Mouse (Mus musculus) forebrain, embryonic 16.5 days (tissue): ENCODE results near the gene Abi3. TPM values are rescaled to one million over a fixed set of nuclear protein-coding genes. Genes with fewer than 3 reads are reported as not detected.

Source experiments
- ATAC-seq: fragments of 200-750 bp; cut with Nextera tagmentation; 2 replicates; pipeline ENCODE4 v1.8.0; 2017; ENCODE audit warnings: mild to moderate bottlenecking, moderate library complexity
- H3K27ac ChIP-seq: fragments of 300-500 bp; sonication (generic); 2 replicates; pipeline ENCODE4 v1.5.1; 2014; ENCODE audit warnings: low read length, control low read depth
- H3K27me3 ChIP-seq: fragments of 300-500 bp; sonication (generic); replicated peaks from 2 replicates; pipeline ENCODE4 v1.6.1; 2014; ENCODE audit warnings: low read length; ENCODE audit not compliant: control insufficient read depth, insufficient read depth
- H3K36me3 ChIP-seq: fragments of 300-500 bp; sonication (generic); 2 replicates; pipeline ENCODE4 v1.6.1; 2014; ENCODE audit not compliant: control insufficient read depth, insufficient read depth
- H3K4me1 ChIP-seq: fragments of 300-500 bp; sonication (generic); replicated peaks from 2 replicates; pipeline ENCODE4 v1.6.1; 2014; ENCODE audit warnings: low read length; ENCODE audit not compliant: control insufficient read depth, insufficient read depth
- H3K4me2 ChIP-seq: fragments of 300-500 bp; sonication (generic); 2 replicates; pipeline ENCODE4 v1.6.1; 2014; ENCODE audit warnings: mild to moderate bottlenecking, low read length, control low read depth
- H3K4me3 ChIP-seq: fragments of 300-500 bp; sonication (generic); replicated peaks from 2 replicates; pipeline ENCODE4 v1.5.1; 2014; ENCODE audit warnings: mild to moderate bottlenecking, low read length, control low read depth
- H3K9ac ChIP-seq: fragments of 300-500 bp; sonication (generic); replicated peaks from 2 replicates; pipeline ENCODE4 v1.6.1; 2014; ENCODE audit warnings: low read depth, low read length, control low read depth
- H3K9me3 ChIP-seq: fragments of 300-500 bp; sonication (generic); 2 replicates; pipeline ENCODE4 v1.6.1; 2016; ENCODE audit warnings: low read length; ENCODE audit not compliant: control insufficient read depth
- WGBS: fragments of 180-500 bp; shearing (Covaris S2); extraction: QIAGEN DNeasy Blood & Tissue Kit; methylation state at CpG from one replicate; pipeline ENCODE4 v1.1.7; 2014; 5-methylcytosine and 5-hydroxymethylcytosine counted together
- polyA plus RNA-seq: library from polyadenylated mRNA; unstranded; fragments of >200 nt; fragmentation: Nextera tagmentation; extraction: Ambion mirVana; gene quantifications from 2 replicates; pipeline ENCODE4 v1.2.1, GENCODE M21; 2015

Gene Abi3
- polyA plus RNA-seq, 1 experiment from 2014 or later, result 2.0 TPM

- Histone ChIP-seq H3K4me2 (no peak overlapping the region), H3K27ac (no peak overlapping the region), H3K4me3 (no peak overlapping the region), H3K36me3 (no peaks in the 10 kb centered on the region), H3K27me3 (peaks cover 75% of the 10 kb centered on the region), H3K9ac (no peak overlapping the region), H3K9me3 (no peaks in the 10 kb centered on the region), H3K4me1 (peaks cover 22% of the 10 kb centered on the region)
- ATAC-seq, result no peak
- WGBS, result 76% methylated on average over 11 of the region's 11 CpGs
Measured at GRCm38 (mm10) chr11:95828181-95828964, 13.9 kb downstream of the Abi3 start.

- Histone ChIP-seq H3K4me2 (no peak overlapping the region), H3K9me3 (no peaks in the 10 kb centered on the region), H3K4me1 (peaks cover 22% of the 10 kb centered on the region), H3K27ac (no peak overlapping the region), H3K9ac (no peak overlapping the region), H3K4me3 (no peak overlapping the region), H3K36me3 (no peaks in the 10 kb centered on the region), H3K27me3 (peaks cover 74% of the 10 kb centered on the region)
- ATAC-seq, result no peak
- 24% methylated on average over 3 of the region's 3 CpGs for WGBS
Measured at GRCm38 (mm10) chr11:95827464-95828085, 14.7 kb downstream of the Abi3 start.

DNA sequence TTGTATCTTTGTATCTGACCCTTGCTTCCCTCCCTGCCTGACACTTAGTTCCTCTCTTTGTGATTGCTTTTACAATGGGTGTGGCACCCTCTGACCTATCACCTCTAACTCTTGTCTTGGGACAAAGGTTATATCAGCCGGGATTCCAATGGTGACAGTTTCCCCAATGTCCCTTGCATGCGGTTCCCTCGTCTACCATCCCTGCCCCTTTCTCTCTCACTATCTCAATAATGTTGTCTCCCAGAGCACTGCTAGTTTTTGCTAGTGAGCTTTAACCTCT is 15.2 kb downstream of the Abi3 start:
- Histone ChIP-seq H3K27ac (no peak overlapping the region), H3K27me3 (peaks cover 71% of the 10 kb centered on the region), H3K36me3 (no peaks in the 10 kb centered on the region), H3K4me2 (no peak overlapping the region), H3K9ac (no peak overlapping the region), H3K4me3 (no peak overlapping the region), H3K4me1 (peaks cover 22% of the 10 kb centered on the region), H3K9me3 (no peaks in the 10 kb centered on the region)
- 48% methylated on average over 3 of the region's 3 CpGs for WGBS
- ATAC-seq, result no peak

DNA sequence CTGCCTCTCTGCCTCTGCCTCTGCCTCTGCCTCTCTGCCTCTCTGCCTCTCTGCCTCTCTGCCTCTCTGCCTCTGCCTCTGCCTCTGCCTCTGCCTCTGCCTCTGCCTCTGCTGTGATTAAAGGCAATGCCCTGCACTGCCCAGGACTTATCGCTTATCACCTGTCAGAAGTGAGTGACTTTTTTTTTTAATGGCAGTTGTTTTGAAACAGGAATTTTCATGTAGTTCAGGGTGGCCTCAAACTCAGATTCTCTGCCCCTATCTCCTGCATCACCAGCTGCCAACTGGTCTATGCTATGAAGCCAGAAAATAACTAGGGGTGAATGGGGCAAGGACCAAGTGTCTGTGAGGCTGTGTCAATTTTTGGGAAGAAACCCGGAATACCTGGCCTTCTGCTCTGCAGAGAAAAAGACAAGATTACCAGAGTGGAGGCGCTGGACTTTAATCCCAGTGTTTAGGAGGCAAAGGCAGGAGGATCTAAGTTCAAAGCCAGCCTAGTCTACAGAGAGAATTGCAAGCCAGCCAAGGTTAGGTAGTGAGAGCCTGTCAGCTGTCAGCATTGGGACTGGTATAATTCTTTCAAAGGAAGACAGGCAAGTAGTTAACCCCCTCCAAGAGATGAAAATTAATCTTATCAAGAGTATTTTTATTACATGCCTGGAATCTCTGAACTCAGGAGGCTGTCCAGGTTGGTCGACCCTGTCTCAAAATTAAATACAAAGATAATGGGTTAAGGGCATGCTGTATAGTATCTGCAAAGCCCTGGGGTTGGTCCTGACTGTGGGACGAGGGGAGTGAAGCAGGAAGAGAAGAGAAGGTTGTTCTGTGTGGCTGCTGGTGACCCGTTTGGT is 15.7 kb downstream of the Abi3 start:
- no peak overlapping the region for H3K4me2 ChIP-seq
- peaks cover 65% of the 10 kb centered on the region for H3K27me3 ChIP-seq
- H3K4me3 ChIP-seq, result no peak overlapping the region
- no peak overlapping the region for H3K27ac ChIP-seq
- H3K36me3 ChIP-seq, result no peaks in the 10 kb centered on the region
- H3K4me1 ChIP-seq, result peaks cover 22% of the 10 kb centered on the region
- no peak for ATAC-seq
- no peaks in the 10 kb centered on the region for H3K9me3 ChIP-seq
- H3K9ac ChIP-seq, result no peak overlapping the region
- 60% methylated on average over 6 of the region's 6 CpGs for WGBS

DNA sequence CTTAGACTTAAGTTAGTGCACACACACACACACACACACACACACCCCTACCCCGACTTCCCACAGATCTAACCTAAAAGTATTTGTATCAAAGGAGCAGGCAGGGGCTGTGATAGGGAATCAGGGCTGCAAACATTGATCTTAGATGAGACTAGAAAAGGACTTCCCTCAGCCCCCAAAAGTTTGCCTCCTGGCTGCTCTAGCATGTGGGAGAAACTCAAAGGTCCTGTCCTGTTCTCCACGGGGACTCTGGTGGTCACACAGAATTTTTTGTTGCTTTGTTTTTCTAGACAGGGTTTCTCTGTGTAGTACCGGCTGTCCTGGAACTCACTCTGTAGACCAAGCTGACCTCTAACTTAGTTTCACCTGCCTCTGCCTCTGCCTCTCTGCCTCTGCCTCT is 16.7 kb downstream of the Abi3 start:
- Histone ChIP-seq H3K4me2 (no peak overlapping the region), H3K4me1 (peaks cover 14% of the 10 kb centered on the region), H3K36me3 (no peaks in the 10 kb centered on the region), H3K27me3 (peaks cover 56% of the 10 kb centered on the region), H3K27ac (no peak overlapping the region), H3K9me3 (no peaks in the 10 kb centered on the region), H3K9ac (no peak overlapping the region), H3K4me3 (no peak overlapping the region)
- ATAC-seq, result no peak
- 58% methylated on average over 3 of the region's 3 CpGs for WGBS

GRCm38 (mm10) chr11:95824877-95825243 is 17.4 kb downstream of the Abi3 start:
- ATAC-seq, result peak; percentile 24

GRCm38 (mm10) chr11:95824071-95824876 is 18.0 kb downstream of the Abi3 start, which contains the start of gene Phospho1:
Gene Phospho1 (plus strand): TSS chr11:95824499.
- no peak within 1 kb of the TSS for H3K27ac ChIP-seq
- H3K36me3 ChIP-seq, result no peaks in the 10 kb centered on the region
- peak within 1 kb of the TSS; percentile 72 for H3K4me3 ChIP-seq
- H3K9me3 ChIP-seq, result no peaks in the 10 kb centered on the region
- H3K27me3 ChIP-seq, result peaks cover 46% of the 10 kb centered on the region
- WGBS, result 1% methylated on average over 73 of the region's 78 CpGs
- ATAC-seq, result peak; percentile 99
- H3K4me2 ChIP-seq, result peak within 1 kb of the TSS; percentile 100
- peaks cover 10% of the 10 kb centered on the region for H3K4me1 ChIP-seq
- peak within 1 kb of the TSS; percentile 76 for H3K9ac ChIP-seq

More at GRCm38 (mm10) chr11:95824877-95825243, 17.4 kb downstream of the Abi3 start:
- H3K9ac ChIP-seq, result peak overlapping the region; percentile 76
- H3K36me3 ChIP-seq, result no peaks in the 10 kb centered on the region
- H3K4me2 ChIP-seq, result peak overlapping the region; percentile 100
- peak overlapping the region; percentile 72 for H3K4me3 ChIP-seq
- peaks cover 10% of the 10 kb centered on the region for H3K4me1 ChIP-seq
- H3K27me3 ChIP-seq, result peaks cover 52% of the 10 kb centered on the region
- WGBS, result 1% methylated on average over 11 of the region's 11 CpGs
- no peak overlapping the region for H3K27ac ChIP-seq
- H3K9me3 ChIP-seq, result no peaks in the 10 kb centered on the region

GRCm38 (mm10) chr11:95822437-95822836 is 19.8 kb downstream of the Abi3 start:
- no peak overlapping the region for H3K4me3 ChIP-seq
- no peaks in the 10 kb centered on the region for H3K9me3 ChIP-seq
- H3K36me3 ChIP-seq, result no peaks in the 10 kb centered on the region
- 96% methylated on average over 4 of the region's 4 CpGs for WGBS
- H3K27ac ChIP-seq, result no peak overlapping the region
- no peak overlapping the region for H3K4me2 ChIP-seq
- H3K27me3 ChIP-seq, result peaks cover 34% of the 10 kb centered on the region
- H3K9ac ChIP-seq, result no peak overlapping the region
- peaks cover 10% of the 10 kb centered on the region for H3K4me1 ChIP-seq
- ATAC-seq, result no peak
